Mouse (Mus musculus): Measurements from ENCODE around the gene Otol1.
A peak's percentile ranks its signal among the peaks of the same experiment; 100 is the strongest.

The Otol1 gene

GRCm38 (mm10) chr3:70007313-70007712 is at the start of gene Otol1:
Otol1 (plus strand) TSS chr3:70007613.
- DNase-seq: no peak

DNA sequence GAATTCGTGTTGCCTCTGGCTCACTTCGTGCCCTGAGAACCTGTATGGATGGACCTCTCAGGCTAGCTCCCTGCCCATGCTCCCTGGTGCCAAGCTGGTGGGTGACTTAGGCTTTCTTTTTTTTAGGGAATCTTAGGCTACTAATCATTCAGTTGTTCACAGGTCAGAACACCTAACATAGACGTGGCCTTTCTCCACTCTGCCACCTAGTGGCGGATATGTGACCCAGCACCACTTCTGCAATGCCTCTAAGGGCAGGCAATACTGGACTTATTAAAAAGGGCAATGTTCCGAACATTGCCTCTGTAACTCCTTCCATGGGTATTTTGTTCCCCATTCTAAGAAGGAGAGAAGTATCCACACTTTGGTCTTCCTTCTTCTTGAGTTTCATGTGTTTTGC is 45.2 kb upstream of the Otol1 start:
- DNase-seq: peak in 1 of 2 experiments; percentile 21

GRCm38 (mm10) chr3:69971482-69972097 is 35.8 kb upstream of the Otol1 start:
- DNase-seq: no peak

DNA sequence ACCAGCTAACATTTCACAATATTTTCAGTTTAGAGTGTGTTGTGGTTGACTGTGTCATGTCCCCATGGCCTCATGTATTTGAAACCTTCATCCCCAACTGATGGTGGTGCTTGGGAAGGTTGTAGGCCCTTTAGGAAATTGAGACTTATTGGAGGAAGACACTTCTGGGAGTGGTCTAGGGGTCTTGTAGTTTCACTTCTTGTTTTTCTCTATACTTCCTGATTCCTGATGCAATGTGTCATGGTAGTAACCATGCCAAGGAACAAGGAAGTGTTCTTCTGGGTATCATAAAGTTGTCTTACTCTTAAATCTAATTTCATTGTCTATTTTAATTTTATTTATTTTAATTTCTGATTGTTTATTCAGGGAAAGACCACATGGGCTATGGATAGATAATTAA is 29.3 kb upstream of the Otol1 start:
- no peak for DNase-seq

DNA sequence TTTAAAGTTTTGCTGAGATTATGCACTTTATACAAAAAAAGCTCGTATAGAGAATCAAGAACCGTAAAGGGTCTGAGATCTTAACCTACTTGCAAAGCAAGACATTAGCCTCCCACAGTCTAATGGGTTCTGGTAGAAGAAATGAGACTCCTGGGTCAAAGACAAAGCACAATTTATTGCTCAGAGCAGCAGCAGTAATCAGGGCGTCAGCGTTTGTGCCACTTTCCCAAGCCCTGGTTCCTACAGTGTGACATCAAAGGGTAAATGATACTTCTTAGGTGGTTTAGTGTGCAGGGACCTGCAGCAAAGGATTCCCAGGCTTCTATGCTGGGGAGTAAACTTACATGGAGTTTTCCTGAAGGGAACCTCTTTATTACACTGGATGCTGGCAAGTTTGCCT is 13.6 kb upstream of the Otol1 start:
- no peak for DNase-seq

DNA sequence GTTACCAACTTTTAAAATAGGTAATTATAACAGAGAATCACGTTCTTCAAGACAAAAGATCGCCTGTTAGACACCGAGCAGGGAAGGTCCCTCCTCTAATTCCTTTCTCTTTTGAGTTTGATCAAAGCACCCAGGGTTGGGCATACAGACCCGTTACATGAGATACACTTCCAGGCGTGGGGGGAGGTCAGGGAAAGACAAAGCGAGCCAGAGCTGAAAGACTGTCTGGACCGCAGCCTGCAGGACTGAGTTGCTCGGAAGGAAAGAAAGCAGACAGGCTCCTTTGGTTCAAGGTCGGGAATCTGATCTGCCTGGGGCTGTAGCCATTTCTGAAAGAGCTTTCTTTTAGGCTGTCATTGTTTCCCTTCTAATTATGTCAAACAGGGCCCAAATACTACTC is 5.9 kb upstream of the Otol1 start:
- no peak for DNase-seq

DNA sequence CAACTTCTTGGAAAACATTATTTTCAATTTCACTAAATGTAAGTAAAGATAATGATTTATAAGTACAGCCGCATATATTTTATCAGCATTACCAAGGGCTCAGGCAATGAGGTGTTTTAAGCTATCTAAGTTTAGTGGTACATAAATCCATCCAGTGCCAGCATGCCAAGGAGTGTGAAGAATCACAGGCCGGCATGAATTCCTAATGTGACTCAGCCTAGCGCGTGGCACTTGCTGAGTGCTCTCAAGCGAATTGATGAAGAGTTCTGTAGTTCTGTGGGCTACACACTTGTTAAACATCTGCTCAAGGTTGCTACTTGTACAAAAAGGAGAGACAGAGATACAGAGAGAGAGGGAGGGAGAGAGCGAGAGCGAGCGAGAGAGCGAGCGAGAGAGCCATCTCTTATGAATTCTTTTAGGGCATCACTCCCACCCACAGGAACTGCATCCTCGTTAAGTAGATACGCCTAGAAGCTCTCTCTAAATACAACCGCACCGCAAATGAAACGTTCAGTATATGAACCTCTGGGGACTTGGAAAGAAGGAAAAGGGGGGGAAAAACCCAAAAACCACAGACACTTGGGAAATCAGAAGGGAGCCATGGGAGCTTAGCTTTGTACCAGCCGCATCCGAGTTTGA is 4.2 kb upstream of the Otol1 start:
- DNase-seq: no peak

DNA sequence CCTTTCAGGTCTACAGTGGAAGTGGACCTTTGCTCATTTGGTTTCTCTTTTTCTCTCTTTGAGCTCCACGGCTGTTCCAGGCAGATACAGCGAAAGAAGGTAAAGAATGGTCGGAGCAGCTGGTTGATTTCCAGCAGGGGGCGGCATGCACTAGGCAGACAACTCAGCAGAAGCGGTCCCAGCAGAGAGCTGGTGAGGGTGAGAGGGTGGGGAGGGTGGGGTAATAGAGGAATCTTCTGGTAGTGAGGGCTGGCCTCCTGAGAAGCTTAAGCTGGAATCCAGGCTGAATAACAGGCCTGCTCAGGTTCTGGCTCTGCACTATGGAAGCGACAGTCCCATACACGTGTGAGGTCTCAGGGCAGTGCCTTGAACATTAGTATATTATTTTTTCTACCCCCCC is 3.5 kb upstream of the Otol1 start:
- DNase-seq: no peak

DNA sequence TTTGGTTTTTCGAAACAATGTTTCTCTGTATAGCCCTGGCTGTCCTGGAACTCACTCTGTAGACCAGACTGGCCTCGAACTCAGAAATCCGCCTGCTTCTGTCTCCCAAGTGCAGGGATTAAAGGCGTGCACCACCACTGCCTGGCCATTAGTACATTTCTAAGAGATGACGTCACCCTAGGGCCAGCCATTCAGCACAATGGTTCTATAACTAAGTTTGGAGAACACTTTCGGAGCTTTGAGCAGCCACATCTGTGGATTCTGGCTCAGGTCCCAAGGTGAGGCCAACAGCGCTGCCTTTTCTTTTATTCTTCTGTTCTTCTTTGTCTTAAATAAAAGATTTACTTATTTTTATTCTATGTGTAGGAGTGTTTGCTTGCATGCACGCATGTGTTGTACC is 3.0 kb upstream of the Otol1 start:
- no peak for DNase-seq

GRCm38 (mm10) chr3:70012641-70013040 is 5.2 kb downstream of the Otol1 start:
- no peak for DNase-seq

- DNase-seq: no peak
Measured at GRCm38 (mm10) chr3:70026605-70027004, 19.2 kb downstream of the Otol1 start.

DNA sequence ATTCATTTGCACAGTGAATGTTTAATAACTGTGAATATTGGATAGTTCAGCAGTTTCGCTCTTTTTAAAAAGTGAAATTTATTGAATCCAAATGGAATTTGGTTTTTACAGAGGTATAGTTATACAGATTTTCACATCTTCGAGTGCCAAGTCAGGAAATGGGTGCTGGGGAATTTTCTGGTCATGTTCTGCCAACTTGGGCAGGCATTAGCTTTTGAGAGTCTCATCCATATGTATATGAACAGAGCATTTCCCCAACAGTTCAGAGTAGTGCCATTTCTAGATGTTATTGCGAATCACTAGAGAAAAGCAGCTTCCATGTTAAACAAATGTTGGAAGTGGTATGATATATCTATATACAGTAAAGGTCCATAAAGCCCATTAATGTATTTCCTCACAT is 21.8 kb downstream of the Otol1 start:
- DNase-seq: no peak

GRCm38 (mm10) chr3:70035593-70035992 is 28.2 kb downstream of the Otol1 start:
- DNase-seq: peak; percentile 13 to 41

Data from cerebellum, postnatal 36 days (tissue).